Mouse (Mus musculus) right cerebral cortex, postnatal 14 days (tissue): ENCODE data around the gene Anapc15-ps.

Experiments used
- DNase-seq: peaks from one replicate; pipeline ENCODE4 v3.0.0; 2022

Anapc15-ps gene

GRCm38 (mm10) chr10:95628338-95628737 is 44.9 kb downstream of the Anapc15-ps start:
- no peak for DNase-seq

- DNase-seq, result no peak
These were observed 45.9 kb downstream of the Anapc15-ps start for GRCm38 (mm10) chr10:95627381-95627780.

- DNase-seq, result no peak
These were observed 48.0 kb downstream of the Anapc15-ps start for GRCm38 (mm10) chr10:95625300-95625699.

GRCm38 (mm10) chr10:95624007-95624406 is 49.2 kb downstream of the Anapc15-ps start:
- DNase-seq, result no peak

GRCm38 (mm10) chr10:95623518-95623905 is 49.7 kb downstream of the Anapc15-ps start:
- DNase-seq, result no peak
